Mouse (Mus musculus) liver, embryonic 13.5 days (tissue): ENCODE measurements around the gene Slc41a2. TPM values are rescaled to one million over a fixed set of nuclear protein-coding genes. Genes with fewer than 3 reads are reported as not detected.

Experiments used
- ATAC-seq: fragments of 200-750 bp; cut with Nextera tagmentation; 2 replicates; pipeline ENCODE4 v1.8.0; 2017; ENCODE audit warnings: low read depth, mild to moderate bottlenecking, moderate number of reproducible peaks, moderate library complexity
- DNase-seq: peaks from one replicate; pipeline ENCODE4 v3.0.0; 2022
- H3K27ac ChIP-seq: fragments of 300-500 bp; sonication (generic); 2 replicates; pipeline ENCODE4 v1.5.1; 2015; ENCODE audit warnings: moderate library complexity, mild to moderate bottlenecking, inconsistent platforms
- H3K27me3 ChIP-seq: fragments of 300-500 bp; sonication (generic); 2 replicates; pipeline ENCODE4 v1.6.1; 2015; ENCODE audit warnings: mild to moderate bottlenecking, inconsistent platforms
- H3K36me3 ChIP-seq: fragments of 300-500 bp; sonication (generic); 2 replicates; pipeline ENCODE4 v1.6.1; 2015; ENCODE audit warnings: mild to moderate bottlenecking, inconsistent platforms
- H3K4me1 ChIP-seq: fragments of 300-500 bp; sonication (generic); replicated peaks from 2 replicates; pipeline ENCODE4 v1.6.1; 2015; ENCODE audit warnings: inconsistent platforms
- H3K4me2 ChIP-seq: fragments of 300-500 bp; sonication (generic); 2 replicates; pipeline ENCODE4 v1.6.1; 2015; ENCODE audit warnings: inconsistent platforms, mild to moderate bottlenecking, moderate library complexity
- H3K4me3 ChIP-seq: fragments of 300-500 bp; sonication (generic); replicated peaks from 2 replicates; pipeline ENCODE4 v1.5.1; 2015; ENCODE audit warnings: mild to moderate bottlenecking, inconsistent platforms
- H3K9ac ChIP-seq: fragments of 300-500 bp; sonication (generic); 2 replicates; pipeline ENCODE4 v1.6.1; 2015; ENCODE audit warnings: mild to moderate bottlenecking, inconsistent platforms
- H3K9me3 ChIP-seq: fragments of 300-500 bp; sonication (generic); replicated peaks from 2 replicates; pipeline ENCODE4 v1.6.1; 2016; ENCODE audit warnings: inconsistent platforms
- WGBS: fragments of 180-500 bp; shearing (Covaris S2); methylation state at CpG from one replicate; pipeline ENCODE4 v1.1.7; 2015; ENCODE audit not compliant: insufficient replicate concordance; 5-methylcytosine and 5-hydroxymethylcytosine counted together
- polyA plus RNA-seq: library from polyadenylated mRNA; unstranded; fragments of >200 nt; fragmentation: Nextera tagmentation; extraction: Ambion mirVana; gene quantifications from 2 replicates; pipeline ENCODE4 v1.2.1, GENCODE M21; 2015

The Slc41a2 gene
- polyA plus RNA-seq, 1 experiment from 2014 or later: 0.17 TPM

GRCm38 (mm10) chr10:83264056-83264455, 73.6 kb downstream of the Slc41a2 start:
- no peak overlapping the region for H3K9ac ChIP-seq
- no peaks in the 10 kb centered on the region for H3K9me3 ChIP-seq
- H3K4me1 ChIP-seq: no peaks in the 10 kb centered on the region
- no peaks in the 10 kb centered on the region for H3K27me3 ChIP-seq
- WGBS: 48% methylated on average over 2 of the region's 2 CpGs
- DNase-seq (no peak), ATAC-seq (no peak)
- no peak overlapping the region for H3K4me2 ChIP-seq
- no peak overlapping the region for H3K4me3 ChIP-seq
- no peaks in the 10 kb centered on the region for H3K36me3 ChIP-seq
- no peak overlapping the region for H3K27ac ChIP-seq

- Histone ChIP-seq H3K9ac (no peak overlapping the region), H3K9me3 (no peaks in the 10 kb centered on the region), H3K4me2 (no peak overlapping the region), H3K27ac (no peak overlapping the region), H3K36me3 (no peaks in the 10 kb centered on the region), H3K4me3 (no peak overlapping the region), H3K4me1 (no peaks in the 10 kb centered on the region), H3K27me3 (no peaks in the 10 kb centered on the region)
- DNase-seq (no peak), ATAC-seq (no peak)
- WGBS: 52% methylated on average over 4 of the region's 4 CpGs
Observed at GRCm38 (mm10) chr10:83261264-83261663, 76.4 kb downstream of the Slc41a2 start.

GRCm38 (mm10) chr10:83251377-83251776, 86.3 kb downstream of the Slc41a2 start:
- WGBS: 51% methylated on average over 8 of the region's 8 CpGs
- H3K4me2 ChIP-seq: no peak overlapping the region
- no peaks in the 10 kb centered on the region for H3K9me3 ChIP-seq
- no peaks in the 10 kb centered on the region for H3K27me3 ChIP-seq
- H3K9ac ChIP-seq: no peak overlapping the region
- no peak overlapping the region for H3K27ac ChIP-seq
- H3K36me3 ChIP-seq: no peaks in the 10 kb centered on the region
- H3K4me3 ChIP-seq: no peak overlapping the region
- DNase-seq (no peak), ATAC-seq (no peak)
- H3K4me1 ChIP-seq: no peaks in the 10 kb centered on the region

GRCm38 (mm10) chr10:83248036-83248435, 89.6 kb downstream of the Slc41a2 start:
- ATAC-seq (no peak), DNase-seq (no peak)

GRCm38 (mm10) chr10:83245720-83246119, 92.0 kb downstream of the Slc41a2 start:
- ATAC-seq: no peak
- Histone ChIP-seq H3K27ac (no peak overlapping the region), H3K4me1 (no peaks in the 10 kb centered on the region), H3K27me3 (no peaks in the 10 kb centered on the region), H3K4me2 (no peak overlapping the region), H3K36me3 (no peaks in the 10 kb centered on the region), H3K9ac (no peak overlapping the region), H3K4me3 (no peak overlapping the region), H3K9me3 (no peaks in the 10 kb centered on the region)
- WGBS: 78% methylated on average over 7 of the region's 7 CpGs
- no peak for DNase-seq

More at GRCm38 (mm10) chr10:83248036-83248435, 89.6 kb downstream of the Slc41a2 start:
- H3K9me3 ChIP-seq: no peaks in the 10 kb centered on the region
- no peaks in the 10 kb centered on the region for H3K27me3 ChIP-seq
- H3K4me1 ChIP-seq: no peaks in the 10 kb centered on the region
- 60% methylated on average over 7 of the region's 7 CpGs for WGBS
- no peak overlapping the region for H3K27ac ChIP-seq
- H3K4me3 ChIP-seq: no peak overlapping the region
- no peaks in the 10 kb centered on the region for H3K36me3 ChIP-seq
- H3K9ac ChIP-seq: no peak overlapping the region
- H3K4me2 ChIP-seq: no peak overlapping the region

GRCm38 (mm10) chr10:83244131-83244530, 93.6 kb downstream of the Slc41a2 start:
- DNase-seq: no peak
- H3K4me2 ChIP-seq: no peak overlapping the region
- H3K4me1 ChIP-seq: no peaks in the 10 kb centered on the region
- H3K4me3 ChIP-seq: no peak overlapping the region
- no peak for ATAC-seq
- no peak overlapping the region for H3K27ac ChIP-seq
- no peaks in the 10 kb centered on the region for H3K27me3 ChIP-seq
- H3K9ac ChIP-seq: no peak overlapping the region
- H3K9me3 ChIP-seq: no peaks in the 10 kb centered on the region
- H3K36me3 ChIP-seq: no peaks in the 10 kb centered on the region
- 69% methylated on average over 6 of the region's 6 CpGs for WGBS

GRCm38 (mm10) chr10:83242106-83242686, 95.5 kb downstream of the Slc41a2 start:
- no peak for DNase-seq
- no peaks in the 10 kb centered on the region for H3K4me1 ChIP-seq
- WGBS: 61% methylated on average over 11 of the region's 11 CpGs

GRCm38 (mm10) chr10:83234391-83234790, 103.3 kb downstream of the Slc41a2 start:
- no peak for DNase-seq
- H3K9me3 ChIP-seq: no peaks in the 10 kb centered on the region
- H3K4me1 ChIP-seq: no peaks in the 10 kb centered on the region
- no peak for ATAC-seq
- H3K9ac ChIP-seq: no peak overlapping the region
- WGBS: 47% methylated on average over 4 of the region's 4 CpGs
- H3K27me3 ChIP-seq: no peaks in the 10 kb centered on the region; the same call in 1 of the 2 replicates
- no peak overlapping the region for H3K4me2 ChIP-seq
- no peak overlapping the region for H3K27ac ChIP-seq
- no peak overlapping the region for H3K4me3 ChIP-seq
- no peaks in the 10 kb centered on the region for H3K36me3 ChIP-seq

More at GRCm38 (mm10) chr10:83242106-83242686, 95.5 kb downstream of the Slc41a2 start:
- no peaks in the 10 kb centered on the region for H3K36me3 ChIP-seq
- no peak overlapping the region for H3K9ac ChIP-seq
- no peak overlapping the region for H3K4me3 ChIP-seq
- H3K4me2 ChIP-seq: no peak overlapping the region
- H3K9me3 ChIP-seq: no peaks in the 10 kb centered on the region
- H3K27ac ChIP-seq: no peak overlapping the region
- no peak for ATAC-seq
- H3K27me3 ChIP-seq: no peaks in the 10 kb centered on the region

- DNase-seq (no peak), ATAC-seq (no peak)
- Histone ChIP-seq H3K4me3 (no peak overlapping the region), H3K36me3 (no peaks in the 10 kb centered on the region), H3K9ac (no peak overlapping the region), H3K27me3 (no peaks in the 10 kb centered on the region; the same call in 1 of the 2 replicates), H3K4me1 (no peaks in the 10 kb centered on the region), H3K27ac (no peak overlapping the region), H3K9me3 (no peaks in the 10 kb centered on the region), H3K4me2 (no peak overlapping the region)
- 33% methylated on average over 3 of the region's 3 CpGs for WGBS
Observed at GRCm38 (mm10) chr10:83233967-83234366, 103.7 kb downstream of the Slc41a2 start.

GRCm38 (mm10) chr10:83228626-83229025, 109.1 kb downstream of the Slc41a2 start:
- Histone ChIP-seq H3K27me3 (no peaks in the 10 kb centered on the region; the same call in 1 of the 2 replicates), H3K36me3 (no peaks in the 10 kb centered on the region), H3K4me1 (peaks cover 5% of the 10 kb centered on the region; the same call in 1 of the 2 replicates), H3K4me2 (no peak overlapping the region), H3K9ac (no peak overlapping the region), H3K9me3 (no peaks in the 10 kb centered on the region), H3K27ac (no peak overlapping the region), H3K4me3 (no peak overlapping the region)
- no peak for DNase-seq
- no peak for ATAC-seq
- WGBS: 27% methylated on average over 4 of the region's 4 CpGs

GRCm38 (mm10) chr10:83224999-83225398, 112.7 kb downstream of the Slc41a2 start:
- Histone ChIP-seq H3K9me3 (no peaks in the 10 kb centered on the region), H3K4me2 (no peak overlapping the region), H3K27ac (no peak overlapping the region), H3K9ac (no peak overlapping the region), H3K27me3 (no peaks in the 10 kb centered on the region), H3K4me1 (peaks cover 5% of the 10 kb centered on the region; the same call in 1 of the 2 replicates), H3K36me3 (no peaks in the 10 kb centered on the region), H3K4me3 (no peak overlapping the region)
- 37% methylated on average over 3 of the region's 3 CpGs for WGBS
- DNase-seq: no peak
- ATAC-seq: no peak

- no peak overlapping the region for H3K4me3 ChIP-seq
- no peak for DNase-seq
- no peaks in the 10 kb centered on the region for H3K4me1 ChIP-seq
- H3K36me3 ChIP-seq: no peaks in the 10 kb centered on the region
- H3K27me3 ChIP-seq: no peaks in the 10 kb centered on the region
- no peak overlapping the region for H3K27ac ChIP-seq
- H3K4me2 ChIP-seq: no peak overlapping the region
- no peak for ATAC-seq
- H3K9ac ChIP-seq: no peak overlapping the region
- 60% methylated on average over 3 of the region's 3 CpGs for WGBS
- no peaks in the 10 kb centered on the region for H3K9me3 ChIP-seq
Observed at GRCm38 (mm10) chr10:83220847-83221246, 116.8 kb downstream of the Slc41a2 start.
